Mouse (Mus musculus) thymus, adult 2 months (tissue): Measurements from ENCODE around the gene Lipt2. TPM values are rescaled to one million over a fixed set of nuclear protein-coding genes. Genes with fewer than 3 reads are reported as not detected.

Experiments used
- DNase-seq: peaks from one replicate; pipeline ENCODE4 v3.0.0; 2021
- H3K27ac ChIP-seq: fragments of 200-500 bp; 2 replicates; pipeline ENCODE4 v1.5.1; 2012; ENCODE audit warnings: low read length, control low read depth; ENCODE audit not compliant: control insufficient read depth, insufficient read depth
- H3K27me3 ChIP-seq: fragments of 200-500 bp; 2 replicates; pipeline ENCODE4 v1.6.1; 2012; ENCODE audit warnings: mild to moderate bottlenecking, low read length, moderate library complexity, mixed read lengths; ENCODE audit not compliant: control insufficient read depth, insufficient read depth
- H3K36me3 ChIP-seq: fragments of 200-500 bp; 2 replicates; pipeline ENCODE4 v1.6.1; 2012; ENCODE audit warnings: mild to moderate bottlenecking, low read length, moderate library complexity; ENCODE audit not compliant: control insufficient read depth, insufficient read depth
- H3K4me1 ChIP-seq: fragments of 200-500 bp; replicated peaks from 2 replicates; pipeline ENCODE4 v1.6.1; 2012; ENCODE audit warnings: low read length; ENCODE audit not compliant: control insufficient read depth, insufficient read depth
- H3K4me3 ChIP-seq: fragments of 200-500 bp; 2 replicates; pipeline ENCODE4 v1.5.1; 2012; ENCODE audit warnings: mild to moderate bottlenecking, low read length, control low read depth, moderate library complexity; ENCODE audit not compliant: control insufficient read depth, insufficient read depth
- CTCF ChIP-seq: fragments of 200-500 bp; IDR thresholded peaks from 2 replicates; pipeline ENCODE4 v1.5.1; 2012; ENCODE audit warnings: mild to moderate bottlenecking, control low read depth, low read length, moderate library complexity, borderline replicate concordance; ENCODE audit not compliant: control insufficient read depth, poor library complexity, insufficient read depth; ENCODE audit errors: extremely low read depth
- POLR2A ChIP-seq: fragments of 200-500 bp; IDR thresholded peaks from 2 replicates; pipeline ENCODE4 v1.6.1; 2012; ENCODE audit warnings: mild to moderate bottlenecking, low read length, control low read depth, moderate library complexity; ENCODE audit not compliant: control insufficient read depth, poor library complexity, insufficient read depth; ENCODE audit errors: extremely low read depth
- WGBS: fragments of 180-500 bp; shearing (Covaris S2); methylation state at CpG from one replicate; pipeline ENCODE4 v1.1.7; 2018; 5-methylcytosine and 5-hydroxymethylcytosine counted together
- polyA plus RNA-seq: library from polyadenylated mRNA; depleted of rRNA; stranded (reverse); fragments of >200 nt; gene quantifications from 2 replicates; pipeline ENCODE4 v1.2.3, GENCODE M21; 2012

The Lipt2 gene
- polyA plus RNA-seq, 1 experiment = 4.3 TPM

DNA sequence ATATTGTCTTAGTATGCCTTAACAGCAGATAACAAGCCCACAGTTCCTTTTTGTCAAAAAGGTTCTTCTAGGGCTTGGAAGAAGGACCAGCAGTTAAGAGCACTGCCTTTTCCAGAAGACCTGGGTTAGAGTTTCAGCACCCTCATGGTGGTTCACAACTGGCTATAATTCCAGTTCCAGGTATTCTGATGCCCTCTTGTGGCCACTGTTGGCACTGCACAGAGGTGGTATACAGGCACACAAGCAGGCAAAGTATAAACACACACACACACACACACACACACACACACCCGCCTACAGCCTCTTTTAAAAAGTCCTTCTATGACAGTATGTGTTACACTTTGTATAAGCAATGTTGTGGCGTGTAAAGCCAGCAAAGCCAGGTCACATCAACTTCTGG is 34.9 kb upstream of the Lipt2 start:
- H3K4me1 ChIP-seq = peaks cover 4% of the 10 kb centered on the region; the same call in 1 of the 2 replicates
- no peaks in the 10 kb centered on the region for H3K27me3 ChIP-seq
- no peaks in the 10 kb centered on the region for H3K36me3 ChIP-seq
- TF ChIP-seq POLR2A (no peak), CTCF (no peak)
- DNase-seq = peak; percentile 58
- H3K4me3 ChIP-seq = no peak overlapping the region
- WGBS = 88% methylated on average over 2 of the region's 2 CpGs
- no peak overlapping the region for H3K27ac ChIP-seq

DNA sequence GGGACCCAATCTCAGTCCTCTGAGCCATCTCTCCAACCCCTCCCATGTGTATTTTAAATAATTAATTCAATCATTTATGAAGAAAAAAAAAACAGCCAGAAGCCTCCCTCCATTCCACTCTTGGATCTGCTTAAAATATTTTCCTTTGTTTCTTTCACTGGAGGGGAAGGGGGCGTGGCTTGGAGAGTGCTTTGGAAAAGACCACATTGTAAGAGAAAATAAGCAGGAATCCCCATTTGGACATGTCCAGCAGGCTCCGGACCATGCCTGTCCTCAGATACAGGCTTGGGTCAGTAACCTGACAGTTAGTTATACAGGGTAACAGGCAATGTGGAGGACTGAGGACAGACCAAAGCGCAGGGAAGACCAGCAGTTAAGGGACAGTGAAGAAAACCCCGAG is 33.9 kb upstream of the Lipt2 start:
- no peaks in the 10 kb centered on the region for H3K36me3 ChIP-seq
- WGBS = 82% methylated on average over 4 of the region's 4 CpGs
- no peak for TF ChIP-seq POLR2A
- TF ChIP-seq CTCF = no peak
- H3K4me1 ChIP-seq = peaks cover 4% of the 10 kb centered on the region; the same call in 1 of the 2 replicates
- no peaks in the 10 kb centered on the region for H3K27me3 ChIP-seq
- no peak overlapping the region for H3K4me3 ChIP-seq
- DNase-seq = no peak
- no peak overlapping the region for H3K27ac ChIP-seq

DNA sequence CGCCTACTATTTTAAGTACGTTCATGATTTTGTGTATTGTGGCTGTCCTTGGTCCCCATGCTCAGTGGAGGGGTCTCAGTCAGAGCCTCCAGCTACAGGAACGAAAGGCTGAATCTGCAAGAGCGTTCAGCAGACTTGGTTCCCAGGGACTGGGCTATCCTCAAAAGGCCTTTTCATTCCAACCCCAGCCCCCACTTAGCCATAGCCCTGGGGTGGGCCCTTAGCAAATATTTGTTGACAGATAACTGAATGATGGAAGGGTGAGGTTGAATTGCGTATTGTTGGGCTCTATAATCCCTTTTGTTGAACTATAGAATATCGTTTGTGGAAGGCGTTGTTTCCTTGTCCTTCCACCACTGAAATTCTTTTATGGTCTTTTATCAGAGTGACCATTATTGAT is 32.6 kb upstream of the Lipt2 start:
- Histone ChIP-seq H3K27ac (no peak overlapping the region), H3K4me3 (no peak overlapping the region), H3K4me1 (no peaks in the 10 kb centered on the region), H3K27me3 (no peaks in the 10 kb centered on the region), H3K36me3 (no peaks in the 10 kb centered on the region)
- no peak for DNase-seq
- 96% methylated on average over 7 of the region's 7 CpGs for WGBS
- TF ChIP-seq CTCF (no peak), POLR2A (no peak)

DNA sequence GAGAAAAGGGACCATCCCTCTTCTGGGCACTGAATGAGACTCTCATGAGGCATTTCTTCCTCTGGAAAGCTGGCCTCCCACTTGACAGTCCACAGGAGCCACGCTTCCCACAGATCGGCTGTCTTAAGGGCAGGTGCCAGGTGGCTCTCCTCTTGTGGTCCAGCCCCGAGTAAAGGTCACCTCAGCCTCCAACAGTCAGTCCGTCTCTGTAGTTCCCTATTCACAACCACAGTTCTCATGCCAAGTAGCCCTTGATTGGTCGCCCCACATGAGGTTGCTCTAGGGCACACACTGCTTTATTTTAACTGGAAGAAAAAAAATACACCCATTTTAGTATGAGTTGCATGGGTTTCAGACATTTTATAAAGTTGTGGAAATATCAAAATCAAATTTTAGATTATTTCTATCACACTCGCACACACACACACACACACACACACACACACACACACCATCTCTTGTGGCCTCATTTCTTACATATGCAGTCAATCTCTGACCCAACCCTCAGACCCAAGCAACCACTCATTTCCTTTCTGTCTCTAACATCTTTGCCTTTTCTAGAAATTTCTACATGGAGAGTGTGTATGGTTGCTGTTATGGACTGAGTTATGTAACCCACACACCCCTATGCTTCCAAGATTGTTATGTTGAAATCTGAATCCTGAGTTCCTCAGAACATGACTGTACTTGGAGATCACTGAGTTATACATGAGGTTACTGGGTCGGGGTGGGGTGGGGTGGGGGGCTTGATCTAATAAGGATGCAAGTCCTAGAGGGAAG is 30.6 kb upstream of the Lipt2 start:
- DNase-seq = no peak
- 47% methylated on average over 7 of the region's 7 CpGs for WGBS
- no peak for TF ChIP-seq CTCF
- no peak for TF ChIP-seq POLR2A
- Histone ChIP-seq H3K27ac (no peak overlapping the region), H3K36me3 (no peaks in the 10 kb centered on the region), H3K27me3 (no peaks in the 10 kb centered on the region), H3K4me1 (no peaks in the 10 kb centered on the region), H3K4me3 (no peak overlapping the region)

DNA sequence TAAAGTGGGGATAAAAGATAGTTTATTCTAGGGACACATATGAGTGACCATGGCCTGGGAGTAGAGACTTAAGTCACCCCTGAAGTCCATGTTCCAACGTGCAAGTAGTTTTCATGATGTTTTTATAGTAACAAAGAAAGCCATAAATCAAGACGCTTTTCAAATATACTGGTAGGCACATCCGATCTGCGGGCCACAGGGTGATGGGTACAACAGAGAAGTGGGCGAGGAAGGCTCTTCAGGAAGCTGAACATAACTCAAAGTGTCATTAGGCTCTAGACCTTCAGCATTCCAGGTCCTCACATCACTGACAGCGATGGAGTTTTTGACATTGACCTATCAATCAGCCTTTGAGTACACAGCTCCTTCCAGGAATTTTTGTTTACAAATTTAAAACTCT is 28.5 kb upstream of the Lipt2 start:
- Histone ChIP-seq H3K4me3 (no peak overlapping the region), H3K36me3 (no peaks in the 10 kb centered on the region), H3K27me3 (no peaks in the 10 kb centered on the region), H3K4me1 (no peaks in the 10 kb centered on the region), H3K27ac (no peak overlapping the region)
- 37% methylated on average over 6 of the region's 6 CpGs for WGBS
- TF ChIP-seq POLR2A (no peak), CTCF (no peak)
- no peak for DNase-seq

DNA sequence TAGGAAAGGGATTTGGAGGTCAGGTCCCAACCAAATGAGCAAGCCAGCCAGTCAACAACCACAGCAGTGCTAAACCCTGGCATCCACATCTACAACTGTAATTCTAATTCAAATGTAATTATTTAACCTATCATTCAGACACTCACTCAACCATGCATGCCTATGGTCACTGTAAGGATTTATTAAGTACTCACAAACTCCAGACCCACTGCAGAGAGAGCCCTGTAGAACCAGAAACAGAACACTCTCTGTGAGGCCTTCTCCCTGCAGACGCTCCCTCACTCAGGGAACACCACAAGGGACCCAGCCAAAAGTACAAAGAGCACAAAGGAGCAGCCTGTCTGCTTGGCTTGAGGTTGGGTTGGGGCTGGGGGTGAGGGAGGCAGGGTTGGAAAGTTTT is 26.7 kb upstream of the Lipt2 start:
- no peak overlapping the region for H3K27ac ChIP-seq
- TF ChIP-seq POLR2A = no peak
- no peak for TF ChIP-seq CTCF
- H3K27me3 ChIP-seq = no peaks in the 10 kb centered on the region
- no peak for DNase-seq
- WGBS = 95% methylated on average over 1 of the region's 1 CpGs
- no peak overlapping the region for H3K4me3 ChIP-seq
- no peaks in the 10 kb centered on the region for H3K36me3 ChIP-seq
- H3K4me1 ChIP-seq = no peaks in the 10 kb centered on the region
